Mouse (Mus musculus) macrophage (primary cell): ENCODE measurements around the gene Rad23a. TPM values are rescaled to one million over a fixed set of nuclear protein-coding genes. Genes with fewer than 3 reads are reported as not detected.

ENCODE experiments used
- H3K27ac ChIP-seq: fragments of 350-480 bp; formaldehyde crosslinking; 2 replicates; pipeline ENCODE4 v1.9.0; 2021
- H3K36me3 ChIP-seq: fragments of 350-480 bp; formaldehyde crosslinking; 2 replicates; pipeline ENCODE4 v1.9.0; 2021; ENCODE audit errors: inconsistent target
- H3K4me3 ChIP-seq: fragments of 350-480 bp; formaldehyde crosslinking; 2 replicates; pipeline ENCODE4 v1.9.0; 2021; ENCODE audit errors: inconsistent target
- H3K79me2 ChIP-seq: fragments of 350-480 bp; formaldehyde crosslinking; 2 replicates; pipeline ENCODE4 v1.9.0; 2021; ENCODE audit errors: inconsistent target
- WGBS: methylation state at CpG from one replicate; pipeline ENCODE4 v1.1.7; 2026; ENCODE audit warnings: inconsistent platforms; ENCODE audit not compliant: missing documents; 5-methylcytosine and 5-hydroxymethylcytosine counted together
- polyA plus RNA-seq: library from polyadenylated mRNA; stranded (reverse); fragments of 250-400 nt; gene quantifications from 3 replicates; pipeline ENCODE4 v1.2.4, GENCODE M21; 2018; ENCODE audit warnings: inconsistent platforms

Gene Rad23a
- polyA plus RNA-seq, 1 experiment from 2014 or later: 87.2 TPM

- Histone ChIP-seq H3K36me3 (peaks cover 25% of the 10 kb centered on the region), H3K27ac (peak overlapping the region; percentile 89), H3K4me3 (peak overlapping the region; percentile 52), H3K79me2 (peaks cover 34% of the 10 kb centered on the region)
- 2% methylated on average over 6 of the region's 6 CpGs for WGBS
Measured at GRCm38 (mm10) chr8:84847684-84848435, 7.4 kb upstream of the Rad23a start.

DNA sequence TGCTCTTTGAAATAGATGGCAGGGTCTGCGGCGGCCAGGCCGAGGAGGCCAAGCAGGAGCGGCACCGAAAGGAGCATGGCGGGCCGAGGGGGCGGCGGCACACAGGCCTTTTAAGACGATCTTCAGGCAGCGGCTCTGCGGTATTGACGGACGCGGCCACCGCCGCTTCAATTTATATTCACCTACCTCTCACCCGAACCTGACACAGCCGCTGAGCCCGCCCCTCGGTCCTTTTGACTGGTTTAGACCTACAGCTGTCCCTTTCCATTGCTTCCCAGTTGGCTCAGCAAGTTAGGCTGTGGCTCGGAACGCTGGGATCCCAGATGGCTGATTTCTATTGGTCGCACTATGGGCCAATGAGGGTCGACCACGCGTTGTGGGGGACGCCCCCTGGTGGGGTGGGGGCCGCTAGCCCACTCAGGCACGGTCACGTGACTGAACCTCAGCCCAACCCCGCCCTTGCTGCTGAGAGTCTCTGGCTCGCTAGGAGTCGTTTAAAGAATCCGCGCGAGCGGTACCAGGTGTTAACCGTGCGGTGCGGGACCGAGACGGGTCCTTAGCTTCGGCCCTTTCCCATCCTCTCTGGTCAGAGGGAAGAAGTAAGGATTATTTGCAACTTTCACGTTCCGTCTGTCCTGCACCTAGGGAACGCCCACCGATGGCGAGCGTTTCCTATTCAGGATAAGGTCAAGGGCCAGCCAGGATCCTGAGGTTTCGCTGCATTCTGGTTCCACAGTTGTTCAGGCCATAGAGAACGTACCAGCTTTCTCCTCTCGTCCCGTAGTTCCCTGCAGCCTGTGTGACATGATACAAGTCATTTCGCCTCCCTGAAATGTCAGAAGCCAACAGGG is 6.5 kb upstream of the Rad23a start, which contains the start of gene Calr:
TSS of gene Calr (minus strand) at position 213 of the 851 bp plus-strand sequence.
- H3K36me3 ChIP-seq: peaks cover 30% of the 10 kb centered on the region
- under 1% methylated on average over 52 of the region's 55 CpGs for WGBS
- peak within 1 kb of the TSS; percentile 89 for H3K27ac ChIP-seq

DNA sequence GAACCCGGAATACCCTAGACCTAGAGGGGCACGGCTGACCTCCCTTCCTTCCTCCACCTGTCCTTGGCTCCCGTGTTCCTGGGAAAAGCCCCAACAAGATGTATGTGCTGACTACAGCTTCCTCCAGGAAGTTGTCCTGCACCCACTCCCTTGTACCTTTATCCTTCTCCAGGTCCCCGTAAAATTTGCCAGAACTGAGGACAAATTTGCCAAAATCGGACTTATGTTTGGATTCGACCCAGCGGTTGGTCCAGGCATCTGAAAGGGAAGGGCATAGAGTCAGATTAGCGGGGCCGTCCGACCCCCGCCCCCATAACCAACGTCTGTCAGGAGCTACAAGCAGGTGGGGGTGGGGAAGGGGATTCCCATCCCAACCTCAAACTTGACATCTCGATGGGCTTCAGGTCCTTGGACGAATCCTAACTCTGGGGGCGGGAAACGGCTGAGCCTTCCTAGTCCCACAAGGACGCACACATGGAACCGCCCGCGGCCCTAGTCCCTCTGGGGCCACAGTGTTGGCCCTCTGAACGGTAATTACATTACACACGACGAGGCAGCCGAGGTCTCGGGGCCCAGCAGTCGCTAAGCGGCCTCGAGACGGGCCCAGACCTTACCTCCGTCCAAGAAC is 5.7 kb upstream of the Rad23a start:
- Histone ChIP-seq H3K79me2 (peaks cover 34% of the 10 kb centered on the region), H3K4me3 (peak overlapping the region; percentile 85), H3K27ac (peak overlapping the region; percentile 73), H3K36me3 (peaks cover 30% of the 10 kb centered on the region)
- 2% methylated on average over 25 of the region's 30 CpGs for WGBS

More for the DNA sequence above, 6.5 kb upstream of the Rad23a start, which contains the start of gene Calr:
- peaks cover 34% of the 10 kb centered on the region for H3K79me2 ChIP-seq
- H3K4me3 ChIP-seq: peak within 1 kb of the TSS; percentile 85

GRCm38 (mm10) chr8:84845355-84846093 is 5.1 kb upstream of the Rad23a start:
- WGBS: 8% methylated on average over 12 of the region's 12 CpGs
- Histone ChIP-seq H3K27ac (peak overlapping the region; percentile 73), H3K36me3 (peaks cover 30% of the 10 kb centered on the region), H3K4me3 (peak overlapping the region; percentile 85), H3K79me2 (peaks cover 34% of the 10 kb centered on the region)

DNA sequence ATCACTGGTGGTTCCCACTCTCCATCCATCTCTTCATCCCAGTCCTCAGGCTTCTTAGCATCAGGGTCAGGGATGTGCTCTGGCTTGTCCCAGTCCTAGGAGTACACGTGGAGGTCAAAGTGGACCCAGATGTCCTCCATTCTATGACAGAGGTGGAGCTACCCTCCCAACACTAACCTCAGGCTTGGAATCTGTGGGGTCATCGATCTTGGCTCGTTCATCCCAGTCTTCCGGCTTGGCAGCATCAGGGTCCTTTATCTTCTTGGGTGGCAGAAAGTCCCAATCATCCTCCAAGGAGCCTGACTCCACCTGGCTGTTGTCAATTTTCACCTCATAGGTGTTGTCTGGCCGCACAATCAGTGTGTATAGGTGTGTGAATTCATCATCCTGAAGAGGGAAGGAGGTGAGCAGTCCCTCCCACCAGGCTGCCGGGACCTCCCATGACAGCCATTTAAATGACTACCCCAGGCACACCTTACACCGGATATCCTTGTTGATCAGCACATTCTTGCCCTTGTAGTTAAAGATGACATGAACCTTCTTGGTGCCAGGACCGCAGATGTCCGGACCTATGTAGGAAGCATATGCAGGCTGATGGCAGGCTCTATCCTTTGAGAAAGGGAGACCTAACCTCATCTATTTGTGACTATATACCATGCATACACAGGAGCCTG is 4.1 kb upstream of the Rad23a start:
- 64% methylated on average over 9 of the region's 9 CpGs for WGBS
- Histone ChIP-seq H3K27ac (no peak overlapping the region), H3K36me3 (peaks cover 30% of the 10 kb centered on the region), H3K79me2 (peaks cover 39% of the 10 kb centered on the region), H3K4me3 (peak overlapping the region; percentile 85)

GRCm38 (mm10) chr8:84841514-84841913 is 1.0 kb upstream of the Rad23a start:
- Histone ChIP-seq H3K4me3 (no peak overlapping the region), H3K79me2 (peaks cover 56% of the 10 kb centered on the region), H3K27ac (no peak overlapping the region), H3K36me3 (peaks cover 52% of the 10 kb centered on the region)
- WGBS: 75% methylated on average over 1 of the region's 1 CpGs

GRCm38 (mm10) chr8:84839875-84840247 is 604 bp downstream of the Rad23a start:
- Histone ChIP-seq H3K36me3 (peaks cover 59% of the 10 kb centered on the region), H3K79me2 (peaks cover 41% of the 10 kb centered on the region), H3K4me3 (peak overlapping the region; percentile 50), H3K27ac (peak overlapping the region; percentile 39)
- WGBS: 0% methylated on average over 7 of the region's 7 CpGs

DNA sequence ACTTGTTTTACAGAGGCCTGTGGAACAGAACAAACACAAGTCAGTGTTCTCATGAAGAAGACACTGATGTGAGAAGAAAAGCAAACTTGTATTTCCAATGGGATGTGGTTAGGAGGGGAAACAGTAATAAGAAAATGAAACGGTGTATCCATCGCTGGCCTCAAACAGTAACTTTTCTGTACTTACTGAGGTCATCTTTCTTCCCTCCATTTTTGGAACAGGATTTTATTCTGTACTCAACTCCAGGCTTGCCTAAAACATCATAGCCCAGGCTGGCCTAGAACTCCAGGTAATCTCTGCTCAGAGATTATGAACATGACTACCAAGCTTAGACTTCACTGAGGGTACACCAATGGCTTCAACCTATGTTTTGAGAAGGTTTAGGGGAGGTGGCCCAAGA is 1.1 kb downstream of the Rad23a start:
- peak overlapping the region; percentile 50 for H3K4me3 ChIP-seq
- peaks cover 59% of the 10 kb centered on the region for H3K36me3 ChIP-seq
- 42% methylated on average over 2 of the region's 2 CpGs for WGBS
- peak overlapping the region; percentile 39 for H3K27ac ChIP-seq
- H3K79me2 ChIP-seq: peaks cover 41% of the 10 kb centered on the region

DNA sequence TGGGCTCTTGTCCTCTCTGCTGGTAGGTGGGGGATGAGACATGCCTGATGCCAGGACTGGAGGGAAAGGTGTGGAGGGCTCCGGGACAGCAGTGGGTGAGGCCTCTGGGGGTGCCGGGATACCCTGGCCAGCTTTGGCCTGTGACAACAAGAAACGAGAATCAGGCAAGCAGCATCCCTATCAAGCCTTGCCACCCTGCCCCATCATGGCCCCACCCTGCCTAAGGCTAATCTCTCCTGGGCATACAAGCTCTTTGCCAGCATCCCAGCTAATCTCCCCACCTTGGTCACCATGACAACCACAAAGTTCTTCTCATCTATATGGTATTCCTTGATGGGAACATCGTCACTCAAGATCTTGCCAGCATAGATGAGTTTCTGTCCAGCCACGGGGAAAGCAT is 2.0 kb downstream of the Rad23a start:
- Histone ChIP-seq H3K36me3 (peaks cover 55% of the 10 kb centered on the region), H3K79me2 (peaks cover 35% of the 10 kb centered on the region), H3K27ac (no peak overlapping the region), H3K4me3 (no peak overlapping the region)
- WGBS: 94% methylated on average over 5 of the region's 5 CpGs

DNA sequence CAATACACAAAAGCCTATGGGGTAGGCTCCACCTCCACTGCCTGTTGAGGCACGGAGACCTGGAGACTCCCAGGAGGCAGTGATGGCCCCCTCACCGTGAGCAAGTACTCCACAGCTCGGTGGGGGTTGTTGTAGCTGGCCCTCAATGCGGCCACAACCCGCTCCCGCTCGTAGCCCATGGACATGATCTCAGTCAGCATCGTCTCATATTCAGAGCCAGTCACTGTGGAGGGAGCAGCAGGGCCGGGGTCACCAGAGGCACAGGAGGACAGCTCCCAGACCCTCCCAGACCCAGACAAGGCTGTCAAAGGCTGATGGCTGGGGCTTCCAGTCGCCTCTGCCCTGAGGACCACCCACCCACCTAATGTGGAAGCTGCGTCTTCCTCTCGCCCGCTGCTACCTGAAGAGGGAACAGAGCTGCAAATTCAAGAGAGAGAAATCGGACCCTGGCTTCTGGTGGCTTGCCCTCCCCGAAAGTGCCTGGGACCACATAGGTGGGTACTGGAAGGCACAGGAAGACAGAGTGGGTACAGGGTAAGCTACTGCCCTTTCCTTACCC is 2.5 kb downstream of the Rad23a start:
- Histone ChIP-seq H3K36me3 (peaks cover 50% of the 10 kb centered on the region), H3K4me3 (no peak overlapping the region), H3K27ac (no peak overlapping the region), H3K79me2 (peaks cover 37% of the 10 kb centered on the region)
- WGBS: 91% methylated on average over 14 of the region's 15 CpGs

DNA sequence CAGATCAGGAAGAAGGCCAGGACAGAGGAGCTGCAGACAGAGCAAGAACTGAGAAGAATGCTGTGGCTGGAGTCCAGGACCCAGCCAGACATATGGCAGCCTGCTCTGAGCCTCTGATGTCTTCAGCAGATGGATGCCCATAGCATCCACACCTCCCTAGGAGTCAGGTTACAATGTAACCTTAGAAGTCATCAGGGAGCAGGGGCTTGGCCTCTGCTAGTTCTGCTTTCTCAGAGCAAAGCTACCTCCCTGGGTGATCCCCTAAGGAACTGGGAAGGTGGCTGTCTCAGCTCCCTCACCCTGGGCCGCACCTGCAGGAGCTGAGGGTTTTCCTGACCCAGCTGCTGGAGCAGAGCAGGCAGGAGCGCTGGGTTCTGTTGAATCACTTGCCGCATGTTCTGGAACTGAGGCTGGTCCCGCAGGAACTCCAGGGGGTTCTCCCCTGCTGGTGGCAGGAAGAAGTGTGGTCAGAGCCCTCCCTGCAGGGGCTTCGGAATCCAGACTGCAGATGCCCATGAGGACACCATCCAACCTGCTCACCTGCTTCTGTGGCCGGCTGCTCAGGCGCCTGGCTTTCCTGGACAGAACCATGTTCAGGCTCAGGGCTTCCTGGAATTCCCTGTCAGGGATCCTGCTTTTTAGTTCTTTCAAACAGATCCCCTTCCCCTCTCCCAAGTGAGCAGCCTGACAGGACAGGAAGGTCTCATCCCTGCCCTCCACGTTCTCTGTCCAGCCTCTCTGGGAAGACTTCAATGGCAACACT is 3.1 kb downstream of the Rad23a start:
- H3K4me3 ChIP-seq: no peak overlapping the region
- H3K79me2 ChIP-seq: peaks cover 44% of the 10 kb centered on the region
- 89% methylated on average over 8 of the region's 8 CpGs for WGBS
- H3K27ac ChIP-seq: no peak overlapping the region
- peaks cover 43% of the 10 kb centered on the region for H3K36me3 ChIP-seq

DNA sequence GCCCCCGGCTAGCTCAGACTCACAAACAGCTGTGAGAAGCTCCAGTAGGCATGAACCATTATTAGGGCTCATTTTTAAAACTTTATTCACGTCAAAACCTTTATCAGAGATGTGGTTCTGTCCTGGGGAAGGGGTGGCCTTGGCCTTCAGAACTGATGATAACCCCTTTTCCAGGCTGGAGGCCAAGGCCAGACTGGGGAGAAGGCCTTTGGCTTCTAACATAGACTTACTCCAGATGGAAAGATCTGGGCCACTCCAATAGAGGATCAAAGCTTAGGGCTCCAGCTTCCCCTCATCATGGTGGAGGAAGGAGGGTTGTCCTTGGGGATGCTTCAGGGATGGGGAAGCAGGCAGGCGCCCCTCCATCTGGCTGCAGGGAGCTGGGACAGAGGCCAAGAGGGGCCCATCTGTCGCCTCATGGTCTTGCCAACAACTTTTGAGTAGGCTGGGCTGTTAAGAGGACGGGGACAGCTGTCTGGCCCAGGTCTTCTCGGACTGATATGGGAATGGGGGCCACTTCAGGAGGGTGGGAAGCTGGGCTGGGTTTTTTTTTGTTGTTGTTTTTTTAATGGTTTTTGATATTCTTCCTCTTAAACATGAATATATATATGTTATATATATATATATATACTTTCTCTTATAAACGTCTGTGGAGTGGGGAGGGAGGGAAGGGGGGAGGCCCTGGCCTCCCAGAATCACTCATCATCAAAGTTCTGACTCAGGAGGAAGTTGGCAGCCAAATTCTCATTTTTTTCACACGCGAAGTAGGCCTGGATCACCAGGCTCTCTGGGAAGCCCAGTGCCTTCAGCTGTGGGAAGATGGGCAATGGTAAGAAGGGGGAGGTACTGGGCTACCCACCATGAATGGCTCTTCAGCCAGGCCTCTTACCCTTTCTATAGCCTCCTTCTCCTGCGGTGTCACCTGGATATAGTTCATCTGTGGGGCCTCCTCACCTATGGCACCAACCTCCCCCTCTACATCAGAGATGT is 5.3 kb downstream of the Rad23a start:
- H3K27ac ChIP-seq: no peak overlapping the region
- peaks cover 43% of the 10 kb centered on the region for H3K36me3 ChIP-seq
- 82% methylated on average over 9 of the region's 10 CpGs for WGBS
- no peak overlapping the region for H3K4me3 ChIP-seq
- H3K79me2 ChIP-seq: peaks cover 44% of the 10 kb centered on the region
